Mouse (Mus musculus): Measurements from ENCODE around the gene Sbsn.

- no peak for TF ChIP-seq CTCF (IDR thresholded peaks at IDR 0.05; ENCODE audit: control insufficient read depth, insufficient read depth, insufficient replicate concordance, low read depth, low read length)
- TF ChIP-seq POLR2A (IDR thresholded peaks at IDR 0.05; ENCODE audit: control insufficient read depth, low read depth, low read length) = no peak
These were observed 30.0 kb upstream of the Sbsn start for GRCm38 (mm10) chr7:30721286-30721685.
